Mouse (Mus musculus): Measurements from ENCODE around the gene Nme3. TPM values are rescaled to one million over a fixed set of nuclear protein-coding genes. Genes with fewer than 3 reads are reported as not detected.

Nme3 gene
- total RNA-seq, 2 experiments from 2014 or later = 46.5 to 51.2 TPM

GRCm38 (mm10) chr17:24860076-24860475 is 36.2 kb upstream of the Nme3 start:
- no peak overlapping the region for H3K27ac ChIP-seq
- intact Hi-C loops (cut with DNase I) = no loop called here
- TF ChIP-seq CTCF (IDR thresholded peaks at IDR 0.05) = no peak
- DNase-seq (ENCODE audit: extremely low spot score in 1 of 2, low spot score in 2 of 2) = no peak
- H3K4me3 ChIP-seq = no peak overlapping the region

GRCm38 (mm10) chr17:24861785-24862184 is 34.5 kb upstream of the Nme3 start:
- TF ChIP-seq CTCF (IDR thresholded peaks at IDR 0.05) = no peak
- intact Hi-C loops (cut with DNase I) = no loop called here
- no peak overlapping the region for H3K27ac ChIP-seq
- no peak for DNase-seq (ENCODE audit: extremely low spot score in 1 of 2, low spot score in 2 of 2)
- H3K4me3 ChIP-seq = no peak overlapping the region

- no peak for TF ChIP-seq CTCF (IDR thresholded peaks at IDR 0.05)
- H3K27ac ChIP-seq = no peak within 1 kb of the TSS
Observed at GRCm38 (mm10) chr17:24865776-24866175, 30.5 kb upstream of the Nme3 start, which contains the start of gene Igfals. Gene Igfals, plus strand, starts transcription at chr17:24865997.

GRCm38 (mm10) chr17:24867914-24868313 is 28.4 kb upstream of the Nme3 start:
- intact Hi-C loops (cut with DNase I) = no loop called here
- H3K27ac ChIP-seq = no peak overlapping the region; the same call in none of the 2 replicates
- no peak for DNase-seq (ENCODE audit: extremely low spot score in 1 of 2, low spot score in 2 of 2)
- no peak for TF ChIP-seq CTCF (IDR thresholded peaks at IDR 0.05)
- H3K4me3 ChIP-seq = no peak overlapping the region

More at GRCm38 (mm10) chr17:24865776-24866175, 30.5 kb upstream of the Nme3 start, which contains the start of gene Igfals:
- intact Hi-C loops (cut with DNase I) = no loop called here
- H3K4me3 ChIP-seq = no peak within 1 kb of the TSS
- no peak for DNase-seq (ENCODE audit: extremely low spot score in 1 of 2, low spot score in 2 of 2)

GRCm38 (mm10) chr17:24873695-24874404 is 22.4 kb upstream of the Nme3 start:
- intact Hi-C loops (cut with DNase I) = no loop called here
- no peak for DNase-seq (ENCODE audit: extremely low spot score in 1 of 2, low spot score in 2 of 2)
- Histone ChIP-seq H3K27ac (no peak overlapping the region), H3K4me3 (no peak overlapping the region)
- TF ChIP-seq CTCF (IDR thresholded peaks at IDR 0.05) = no peak

GRCm38 (mm10) chr17:24874405-24874745 is 21.9 kb upstream of the Nme3 start:
- intact Hi-C loops (cut with DNase I) = no loop called here
- no peak overlapping the region for H3K27ac ChIP-seq
- H3K4me3 ChIP-seq = no peak overlapping the region
- DNase-seq (ENCODE audit: extremely low spot score in 1 of 2, low spot score in 2 of 2) = no peak
- no peak for TF ChIP-seq CTCF (IDR thresholded peaks at IDR 0.05)

- no peak for TF ChIP-seq CTCF (IDR thresholded peaks at IDR 0.05)
- intact Hi-C loops (cut with DNase I) = no loop called here
- DNase-seq (ENCODE audit: extremely low spot score in 1 of 2, low spot score in 2 of 2) = no peak
- H3K4me3 ChIP-seq = no peak overlapping the region
- no peak overlapping the region for H3K27ac ChIP-seq
Observed at GRCm38 (mm10) chr17:24874989-24875388, 21.3 kb upstream of the Nme3 start.

GRCm38 (mm10) chr17:24877336-24878116 is 18.8 kb upstream of the Nme3 start:
- intact Hi-C loops (cut with DNase I) = no loop called here
- DNase-seq (ENCODE audit: extremely low spot score in 1 of 2, low spot score in 2 of 2) = no peak
- TF ChIP-seq CTCF (IDR thresholded peaks at IDR 0.05) = no peak
- H3K27ac ChIP-seq = no peak overlapping the region
- no peak overlapping the region for H3K4me3 ChIP-seq

GRCm38 (mm10) chr17:24878117-24878397 is 18.2 kb upstream of the Nme3 start:
- intact Hi-C loops (cut with DNase I) = no loop called here
- Histone ChIP-seq H3K4me3 (no peak overlapping the region), H3K27ac (no peak overlapping the region)
- DNase-seq (ENCODE audit: extremely low spot score in 1 of 2, low spot score in 2 of 2) = no peak
- TF ChIP-seq CTCF (IDR thresholded peaks at IDR 0.05) = no peak

- intact Hi-C loops (cut with DNase I) = no loop called here
- TF ChIP-seq CTCF (IDR thresholded peaks at IDR 0.05) = no peak
- no peak overlapping the region for H3K27ac ChIP-seq
- H3K4me3 ChIP-seq = no peak overlapping the region
- no peak for DNase-seq (ENCODE audit: extremely low spot score in 1 of 2, low spot score in 2 of 2)
Observed at GRCm38 (mm10) chr17:24878531-24878930, 17.8 kb upstream of the Nme3 start.

- no peak overlapping the region for H3K27ac ChIP-seq
- peak; percentile 57 for TF ChIP-seq CTCF (IDR thresholded peaks at IDR 0.05)
- no peak overlapping the region for H3K4me3 ChIP-seq
- intact Hi-C loops (cut with DNase I) = loop anchor here (5.0 kb wide), 1 partner anchor 135 kb away; no protein-coding TSS in a partner anchor
- DNase-seq (ENCODE audit: extremely low spot score in 1 of 2, low spot score in 2 of 2) = no peak
Observed at GRCm38 (mm10) chr17:24881738-24882440, 14.4 kb upstream of the Nme3 start.

GRCm38 (mm10) chr17:24884391-24884790 is 11.9 kb upstream of the Nme3 start:
- no peak for DNase-seq (ENCODE audit: extremely low spot score in 1 of 2, low spot score in 2 of 2)
- H3K27ac ChIP-seq = no peak overlapping the region
- no peak overlapping the region for H3K4me3 ChIP-seq
- intact Hi-C loops (cut with DNase I) = loop anchor here (5.0 kb wide), 1 partner anchor 137 kb away; no protein-coding TSS in a partner anchor
- no peak for TF ChIP-seq CTCF (IDR thresholded peaks at IDR 0.05)
